Mouse (Mus musculus): ENCODE results near the gene Plekho2. TPM values are rescaled to one million over a fixed set of nuclear protein-coding genes. Genes with fewer than 3 reads are reported as not detected.
A peak's percentile ranks its signal among the peaks of the same experiment; 100 is the strongest.

Gene Plekho2
- polyA plus RNA-seq (2015; fragmentation: Nextera tagmentation; extraction: Ambion mirVana) = 21.4 and 23.0 TPM in 2 replicates

DNA sequence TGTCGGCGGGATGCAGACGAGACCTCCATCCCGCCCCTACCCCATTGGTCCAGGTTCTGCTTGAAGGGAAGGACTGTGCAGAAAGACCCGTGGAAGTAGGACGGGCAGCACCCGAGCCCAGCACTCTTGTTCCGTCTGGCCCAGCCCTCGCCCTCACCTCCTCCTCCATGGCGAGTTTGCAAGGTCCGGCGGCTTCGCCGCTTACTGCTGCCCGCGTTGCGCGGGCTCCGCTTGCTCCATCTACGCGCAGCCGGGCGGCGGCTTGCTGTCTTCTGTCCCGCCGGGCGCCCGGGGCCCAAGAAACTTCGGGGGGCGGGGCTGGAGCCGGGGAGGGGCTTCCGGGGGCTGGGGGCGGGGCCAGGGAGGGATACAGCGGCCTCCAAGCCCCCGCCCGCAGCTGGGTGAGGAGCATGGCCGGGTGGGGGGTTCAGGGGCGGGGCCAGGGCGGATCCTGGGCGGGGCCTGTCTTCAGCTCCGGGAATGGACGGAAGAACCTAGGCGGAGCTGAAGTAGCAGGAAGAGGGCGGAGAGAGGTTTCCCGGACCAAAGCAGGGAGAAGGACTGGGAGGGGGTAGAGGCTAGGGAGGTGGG, at the start of gene Plekho2:
Plekho2 (minus strand) TSS at position 260 of the 591 bp plus-strand sequence.
- under 1% methylated on average over 45 of the region's 45 CpGs for WGBS
- H3K9me3 ChIP-seq (replicated peaks; ENCODE audit: control insufficient read depth, low read length) = no peaks in the 10 kb centered on the region
- H3K36me3 ChIP-seq (ENCODE audit: control insufficient read depth, insufficient read depth, low read length) = no peaks in the 10 kb centered on the region
- H3K4me3 ChIP-seq (replicated peaks; ENCODE audit: low read length) = peak within 1 kb of the TSS; percentile 66
- H3K4me2 ChIP-seq (ENCODE audit: low read depth, low read length) = peak within 1 kb of the TSS; percentile 65
- peak within 1 kb of the TSS; percentile 87 for H3K27ac ChIP-seq (ENCODE audit: low read length)
- H3K4me1 ChIP-seq (ENCODE audit: control insufficient read depth, insufficient read depth, low read length) = peaks cover 24% of the 10 kb centered on the region
- peak; percentile 94 for ATAC-seq (ENCODE audit: insufficient read depth, low FRiP score)
- H3K9ac ChIP-seq (ENCODE audit: low read length) = peak within 1 kb of the TSS; percentile 80
- H3K27me3 ChIP-seq (ENCODE audit: control insufficient read depth, insufficient read depth, low read length) = no peaks in the 10 kb centered on the region

DNA sequence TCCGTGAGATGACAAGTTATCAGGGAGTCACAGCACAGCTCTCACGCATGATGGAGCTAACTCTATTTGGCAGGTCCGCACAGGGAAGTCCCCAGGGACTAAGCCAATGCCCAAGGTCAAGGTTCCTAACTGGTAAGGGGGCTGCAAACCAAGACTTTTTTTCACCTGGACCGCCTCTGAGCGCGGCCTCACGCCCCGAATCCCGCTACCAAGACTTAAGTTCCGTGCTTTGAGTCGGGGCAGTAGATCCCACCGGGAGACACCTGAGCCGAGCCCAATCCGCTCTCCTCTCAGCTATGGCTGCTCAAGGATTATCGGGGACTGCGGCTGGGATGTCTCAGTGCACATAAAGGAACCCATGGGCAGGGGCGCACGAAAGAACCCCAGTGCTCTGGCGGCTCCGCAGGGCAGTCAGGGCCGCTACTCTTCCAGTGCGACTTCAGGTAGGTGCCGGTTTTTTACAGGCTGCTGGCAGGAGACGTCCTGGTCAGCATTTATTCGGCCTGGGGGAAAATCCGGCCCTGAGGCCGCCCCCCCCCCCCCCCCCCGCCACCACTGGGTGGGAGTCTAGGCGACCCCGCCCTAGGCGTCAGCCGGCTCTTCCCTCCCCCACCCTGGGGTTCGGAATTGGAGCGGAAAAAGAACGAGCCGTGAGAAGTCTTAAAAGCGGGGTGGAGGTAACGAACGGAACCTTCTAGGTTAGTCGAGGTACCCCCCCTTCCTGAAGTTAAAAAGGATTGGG, 49.4 kb upstream of the Plekho2 start, which contains the start of gene Rbpms2:
Rbpms2 (plus strand) TSS at position 624 of the 742 bp plus-strand sequence.
- Histone ChIP-seq H3K9me3 (replicated peaks; ENCODE audit: control insufficient read depth, low read length) (no peaks in the 10 kb centered on the region), H3K4me1 (ENCODE audit: control insufficient read depth, insufficient read depth, low read length) (peaks cover 9% of the 10 kb centered on the region; the same call in 1 of the 2 replicates), H3K27ac (ENCODE audit: low read length) (peak within 1 kb of the TSS; percentile 72), H3K4me2 (ENCODE audit: low read depth, low read length) (peak within 1 kb of the TSS; percentile 87), H3K9ac (ENCODE audit: low read length) (peak within 1 kb of the TSS; percentile 79), H3K27me3 (ENCODE audit: control insufficient read depth, insufficient read depth, low read length) (peaks cover 10% of the 10 kb centered on the region), H3K4me3 (replicated peaks; ENCODE audit: low read length) (peak within 1 kb of the TSS; percentile 76), H3K36me3 (ENCODE audit: control insufficient read depth, insufficient read depth, low read length) (no peaks in the 10 kb centered on the region)
- ATAC-seq (ENCODE audit: insufficient read depth, low FRiP score) = peak; percentile 45; the same call in 1 of the 2 replicates
- WGBS = 2% methylated on average over 37 of the region's 40 CpGs

DNA sequence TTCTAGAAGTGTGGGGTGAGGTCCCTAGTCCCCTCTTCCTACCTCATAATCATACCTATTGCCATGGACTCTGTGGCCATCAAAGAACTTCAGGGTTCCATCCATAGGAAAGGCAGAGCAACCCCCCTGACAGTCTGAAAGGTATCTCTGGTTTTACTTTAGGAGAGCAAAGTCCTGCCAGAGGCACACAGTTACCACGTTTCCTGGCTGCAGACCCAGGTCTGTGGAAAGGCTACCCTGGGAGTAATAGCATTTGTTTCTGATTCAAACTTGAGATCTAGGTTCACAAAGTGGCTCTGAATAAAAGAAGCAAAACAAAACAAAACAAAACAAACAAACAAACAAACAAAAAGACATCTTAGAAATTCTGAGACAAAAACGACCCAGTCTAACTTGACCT, 44.4 kb upstream of the Plekho2 start:
- ATAC-seq (ENCODE audit: insufficient read depth, low FRiP score) = no peak
- Histone ChIP-seq H3K9me3 (replicated peaks; ENCODE audit: control insufficient read depth, low read length) (no peaks in the 10 kb centered on the region), H3K9ac (ENCODE audit: low read length) (no peak overlapping the region), H3K27ac (ENCODE audit: low read length) (no peak overlapping the region), H3K27me3 (ENCODE audit: control insufficient read depth, insufficient read depth, low read length) (peaks cover 7% of the 10 kb centered on the region), H3K36me3 (ENCODE audit: control insufficient read depth, insufficient read depth, low read length) (no peaks in the 10 kb centered on the region), H3K4me2 (ENCODE audit: low read depth, low read length) (no peak overlapping the region), H3K4me3 (replicated peaks; ENCODE audit: low read length) (no peak overlapping the region), H3K4me1 (ENCODE audit: control insufficient read depth, insufficient read depth, low read length) (0 out of 2 replicates have a peak, but pooled peaks cover 6% of the 10 kb centered on the region)
- WGBS = 70% methylated on average over 2 of the region's 2 CpGs

DNA sequence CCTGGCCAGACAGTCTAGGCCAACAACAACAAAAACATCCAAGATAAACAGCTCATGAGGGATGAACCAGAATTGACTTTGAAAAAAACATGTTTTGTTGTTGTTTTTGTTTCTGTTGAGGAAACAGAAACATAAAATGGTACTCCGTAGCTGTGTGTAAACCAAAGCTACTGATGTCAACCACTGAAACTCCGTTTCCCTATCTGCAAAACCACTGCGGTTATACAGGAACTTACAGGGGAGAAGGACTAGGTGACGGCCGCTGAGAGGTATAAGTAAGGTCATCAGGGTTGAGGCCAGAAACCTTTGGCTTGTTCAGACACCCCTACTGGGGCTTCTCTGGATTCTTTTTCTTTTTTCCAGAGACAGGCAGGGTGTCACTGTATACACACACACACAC, 43.0 kb upstream of the Plekho2 start:
- 84% methylated on average over 5 of the region's 5 CpGs for whole genome bisulfite sequencing
- no peak for ATAC-seq (ENCODE audit: insufficient read depth, low FRiP score)

DNA sequence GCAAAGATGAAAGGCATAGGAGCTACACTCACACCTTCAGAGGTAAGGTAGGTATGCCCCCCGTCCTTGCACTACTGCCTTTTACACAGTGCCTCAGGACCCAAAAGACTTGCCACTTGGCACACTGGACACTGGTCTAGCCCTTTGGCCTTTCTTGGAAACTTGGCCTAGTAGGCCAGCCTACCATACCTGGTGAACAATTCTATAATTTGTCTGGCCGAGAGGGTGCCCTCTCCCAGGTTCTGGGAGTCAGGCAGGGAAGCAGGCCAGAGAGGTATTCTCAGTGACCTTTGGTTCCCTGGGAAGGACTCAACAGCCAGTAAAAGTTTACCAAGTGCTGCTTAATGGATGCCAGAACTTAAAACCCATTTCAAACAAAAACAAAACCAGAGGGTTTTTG, 41.8 kb upstream of the Plekho2 start:
- no peak overlapping the region for H3K4me2 ChIP-seq (ENCODE audit: low read depth, low read length)
- no peak overlapping the region for H3K4me3 ChIP-seq (replicated peaks; ENCODE audit: low read length)
- no peaks in the 10 kb centered on the region for H3K36me3 ChIP-seq (ENCODE audit: control insufficient read depth, insufficient read depth, low read length)
- H3K9ac ChIP-seq (ENCODE audit: low read length) = no peak overlapping the region
- H3K4me1 ChIP-seq (ENCODE audit: control insufficient read depth, insufficient read depth, low read length) = no peaks in the 10 kb centered on the region
- no peaks in the 10 kb centered on the region for H3K9me3 ChIP-seq (replicated peaks; ENCODE audit: control insufficient read depth, low read length)
- ATAC-seq (ENCODE audit: insufficient read depth, low FRiP score) = no peak
- no peak overlapping the region for H3K27ac ChIP-seq (ENCODE audit: low read length)
- WGBS = 90% methylated on average over 2 of the region's 2 CpGs
- H3K27me3 ChIP-seq (ENCODE audit: control insufficient read depth, insufficient read depth, low read length) = no peaks in the 10 kb centered on the region

More for the DNA sequence above, 43.0 kb upstream of the Plekho2 start:
- Histone ChIP-seq H3K27me3 (ENCODE audit: control insufficient read depth, insufficient read depth, low read length) (no peaks in the 10 kb centered on the region), H3K4me3 (replicated peaks; ENCODE audit: low read length) (no peak overlapping the region), H3K4me2 (ENCODE audit: low read depth, low read length) (no peak overlapping the region), H3K36me3 (ENCODE audit: control insufficient read depth, insufficient read depth, low read length) (no peaks in the 10 kb centered on the region), H3K4me1 (ENCODE audit: control insufficient read depth, insufficient read depth, low read length) (no peaks in the 10 kb centered on the region), H3K27ac (ENCODE audit: low read length) (no peak overlapping the region), H3K9ac (ENCODE audit: low read length) (no peak overlapping the region), H3K9me3 (replicated peaks; ENCODE audit: control insufficient read depth, low read length) (no peaks in the 10 kb centered on the region)

DNA sequence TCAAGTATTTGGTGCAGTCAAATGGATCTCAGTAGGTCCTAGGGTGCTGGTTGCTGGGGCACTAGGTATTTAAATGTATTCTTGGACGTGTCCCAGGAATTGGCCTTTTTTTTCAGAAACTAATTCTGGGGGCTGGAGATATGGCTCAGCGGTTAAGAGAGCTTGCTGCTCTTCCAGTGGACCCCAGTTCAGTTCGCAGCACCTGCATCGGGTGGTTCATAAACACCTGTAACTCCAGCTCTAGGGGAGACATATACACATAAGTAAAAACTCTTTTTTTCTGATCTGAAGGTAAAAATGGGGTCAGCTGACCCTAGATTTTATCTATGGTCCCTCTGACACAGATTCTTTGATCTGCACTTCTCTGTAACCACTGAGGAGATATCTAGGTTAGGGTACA, 41.4 kb upstream of the Plekho2 start:
- no peaks in the 10 kb centered on the region for H3K36me3 ChIP-seq (ENCODE audit: control insufficient read depth, insufficient read depth, low read length)
- H3K27me3 ChIP-seq (ENCODE audit: control insufficient read depth, insufficient read depth, low read length) = no peaks in the 10 kb centered on the region
- no peaks in the 10 kb centered on the region for H3K9me3 ChIP-seq (replicated peaks; ENCODE audit: control insufficient read depth, low read length)
- H3K4me1 ChIP-seq (ENCODE audit: control insufficient read depth, insufficient read depth, low read length) = no peaks in the 10 kb centered on the region
- H3K9ac ChIP-seq (ENCODE audit: low read length) = no peak overlapping the region
- H3K27ac ChIP-seq (ENCODE audit: low read length) = no peak overlapping the region
- no peak for ATAC-seq (ENCODE audit: insufficient read depth, low FRiP score)
- H3K4me3 ChIP-seq (replicated peaks; ENCODE audit: low read length) = no peak overlapping the region
- WGBS = 89% methylated on average over 4 of the region's 4 CpGs
- H3K4me2 ChIP-seq (ENCODE audit: low read depth, low read length) = no peak overlapping the region

DNA sequence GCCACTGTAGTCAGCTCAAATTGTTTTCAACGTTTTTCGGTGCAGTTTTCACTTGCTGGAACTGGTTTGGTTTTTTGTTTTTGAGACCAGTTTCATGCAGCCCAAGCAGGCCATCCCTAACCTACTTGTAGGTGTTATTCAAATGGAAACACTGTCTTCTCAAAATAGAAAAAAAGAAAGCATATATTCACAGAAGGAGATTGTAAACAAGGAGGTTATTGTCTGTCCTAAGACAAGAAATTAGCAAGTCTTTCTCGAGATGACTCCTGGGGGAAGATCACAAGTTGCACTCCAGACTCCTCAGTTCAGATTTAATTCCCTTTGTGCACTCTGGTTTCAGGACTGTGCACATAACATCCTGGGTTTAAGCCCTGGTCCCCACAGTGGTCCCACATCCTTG, 39.5 kb upstream of the Plekho2 start:
- no peak overlapping the region for H3K4me3 ChIP-seq (replicated peaks; ENCODE audit: low read length)
- H3K9ac ChIP-seq (ENCODE audit: low read length) = no peak overlapping the region
- H3K27me3 ChIP-seq (ENCODE audit: control insufficient read depth, insufficient read depth, low read length) = no peaks in the 10 kb centered on the region
- H3K9me3 ChIP-seq (replicated peaks; ENCODE audit: control insufficient read depth, low read length) = no peaks in the 10 kb centered on the region
- H3K4me1 ChIP-seq (ENCODE audit: control insufficient read depth, insufficient read depth, low read length) = no peaks in the 10 kb centered on the region
- ATAC-seq (ENCODE audit: insufficient read depth, low FRiP score) = no peak
- H3K4me2 ChIP-seq (ENCODE audit: low read depth, low read length) = no peak overlapping the region
- 58% methylated on average over 3 of the region's 3 CpGs for WGBS
- no peaks in the 10 kb centered on the region for H3K36me3 ChIP-seq (ENCODE audit: control insufficient read depth, insufficient read depth, low read length)
- H3K27ac ChIP-seq (ENCODE audit: low read length) = no peak overlapping the region

DNA sequence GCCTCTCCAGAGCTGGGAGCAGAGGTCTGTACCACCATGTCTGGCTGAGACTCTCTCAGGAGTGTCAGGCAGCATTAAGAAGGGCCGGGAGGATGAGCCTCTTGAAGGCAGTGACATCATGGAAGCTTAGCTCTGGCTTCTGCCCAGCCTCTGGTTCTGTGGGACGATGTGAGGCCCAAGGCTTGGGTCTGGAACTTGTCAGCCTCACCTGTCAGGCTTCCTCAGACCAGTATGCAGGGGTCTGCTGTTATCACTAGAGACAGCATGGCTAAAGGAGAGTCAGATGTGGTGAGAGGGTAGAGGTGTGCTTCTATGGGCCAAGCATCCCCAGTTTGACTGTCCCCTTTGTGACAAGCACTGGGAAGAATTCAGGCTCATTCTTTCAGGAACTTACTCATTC, 33.3 kb upstream of the Plekho2 start:
- H3K9ac ChIP-seq (ENCODE audit: low read length) = 0 out of 2 replicates have a peak overlapping the region, but pooled peaks have one; percentile 23
- H3K27ac ChIP-seq (ENCODE audit: low read length) = no peak overlapping the region
- no peak overlapping the region for H3K4me3 ChIP-seq (replicated peaks; ENCODE audit: low read length)
- H3K36me3 ChIP-seq (ENCODE audit: control insufficient read depth, insufficient read depth, low read length) = no peaks in the 10 kb centered on the region
- H3K27me3 ChIP-seq (ENCODE audit: control insufficient read depth, insufficient read depth, low read length) = no peaks in the 10 kb centered on the region
- no peaks in the 10 kb centered on the region for H3K9me3 ChIP-seq (replicated peaks; ENCODE audit: control insufficient read depth, low read length)
- H3K4me1 ChIP-seq (ENCODE audit: control insufficient read depth, insufficient read depth, low read length) = no peaks in the 10 kb centered on the region
- WGBS = 24% methylated on average over 2 of the region's 2 CpGs
- no peak overlapping the region for H3K4me2 ChIP-seq (ENCODE audit: low read depth, low read length)
- ATAC-seq (ENCODE audit: insufficient read depth, low FRiP score) = no peak

DNA sequence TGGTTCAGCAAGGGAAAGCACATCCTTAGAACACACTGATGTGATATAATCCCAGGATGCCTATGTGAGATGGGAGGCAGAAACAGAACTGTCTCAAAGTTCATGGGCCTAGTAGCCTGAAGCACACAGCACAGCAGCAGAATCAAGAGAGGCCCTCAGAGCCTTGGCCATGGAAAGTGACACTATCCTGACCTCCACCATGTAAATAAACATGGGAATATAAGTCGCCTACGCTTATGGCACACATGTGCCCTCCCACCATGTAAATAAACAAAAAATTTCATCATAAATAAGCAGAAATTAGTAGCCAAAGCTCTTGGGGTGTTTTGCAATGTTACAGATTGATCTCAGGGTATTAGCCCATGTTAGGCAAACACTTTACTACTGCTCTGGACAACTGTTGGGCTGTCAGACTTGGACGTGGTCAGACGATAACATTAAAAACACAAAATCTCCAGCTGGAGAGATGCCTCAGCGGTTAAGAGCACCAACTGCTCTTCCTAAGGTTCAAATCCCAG, 32.2 kb upstream of the Plekho2 start:
- Histone ChIP-seq H3K4me2 (ENCODE audit: low read depth, low read length) (no peak overlapping the region), H3K27me3 (ENCODE audit: control insufficient read depth, insufficient read depth, low read length) (no peaks in the 10 kb centered on the region), H3K27ac (ENCODE audit: low read length) (no peak overlapping the region), H3K4me1 (ENCODE audit: control insufficient read depth, insufficient read depth, low read length) (no peaks in the 10 kb centered on the region), H3K36me3 (ENCODE audit: control insufficient read depth, insufficient read depth, low read length) (no peaks in the 10 kb centered on the region), H3K4me3 (replicated peaks; ENCODE audit: low read length) (no peak overlapping the region), H3K9me3 (replicated peaks; ENCODE audit: control insufficient read depth, low read length) (no peaks in the 10 kb centered on the region), H3K9ac (ENCODE audit: low read length) (no peak overlapping the region)
- no peak for ATAC-seq (ENCODE audit: insufficient read depth, low FRiP score)
- WGBS = 65% methylated on average over 5 of the region's 5 CpGs
